Mouse (Mus musculus) thymus, postnatal 25 days (tissue): ENCODE data around the gene Gale.
"Not testable (repeated sequence)": the region's sequence is repeated elsewhere in the genome, so short reads cannot be mapped to it uniquely, and the experiment has no call there.

Experiments
- DNase-seq: peaks from one replicate; pipeline ENCODE4 v3.0.0; 2022

Gale gene

DNA sequence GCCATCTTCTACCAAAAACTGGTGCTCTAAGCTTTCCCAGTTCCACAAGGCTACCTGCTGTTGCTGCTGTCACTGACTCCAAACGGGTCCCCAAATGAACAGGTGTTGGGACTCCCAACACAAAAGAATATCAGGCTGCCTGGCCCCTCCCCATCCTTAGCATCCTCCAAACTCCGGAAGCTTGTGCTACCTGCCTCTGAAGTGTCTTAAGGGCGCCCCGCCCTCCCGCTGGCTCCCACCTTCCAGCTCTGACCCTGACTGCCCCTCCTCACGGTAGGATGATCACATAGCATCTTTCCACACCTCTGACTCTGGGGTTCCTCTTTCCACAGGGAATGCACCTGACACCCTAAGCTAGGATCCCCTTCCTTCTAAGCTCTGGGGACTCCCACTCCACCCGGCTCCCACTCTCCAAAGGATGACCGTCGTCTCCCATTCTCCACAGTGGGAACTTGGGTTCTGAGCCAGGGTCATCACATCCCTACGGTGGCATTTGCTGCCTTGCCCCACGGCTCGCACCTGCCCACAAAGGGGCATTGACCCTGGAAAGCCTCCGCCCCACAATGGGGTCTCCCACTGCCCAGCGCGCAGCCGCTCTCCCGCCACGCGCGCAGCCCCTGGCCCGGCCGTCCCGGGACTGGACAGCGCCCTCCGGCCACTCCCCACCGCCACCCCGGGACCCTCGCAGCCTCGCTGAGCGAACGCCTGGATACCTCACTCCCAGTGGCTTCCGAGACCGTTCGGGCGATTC, 8.5 kb downstream of the Gale start:
- peak; percentile 55 for DNase-seq

- peak; percentile 78 for DNase-seq
These were observed 9.0 kb downstream of the Gale start, which contains the start of gene Lypla2 for GRCm38 (mm10) chr4:135972556-135972906. Gene Lypla2 (minus strand): TSS chr4:135972626.

DNA sequence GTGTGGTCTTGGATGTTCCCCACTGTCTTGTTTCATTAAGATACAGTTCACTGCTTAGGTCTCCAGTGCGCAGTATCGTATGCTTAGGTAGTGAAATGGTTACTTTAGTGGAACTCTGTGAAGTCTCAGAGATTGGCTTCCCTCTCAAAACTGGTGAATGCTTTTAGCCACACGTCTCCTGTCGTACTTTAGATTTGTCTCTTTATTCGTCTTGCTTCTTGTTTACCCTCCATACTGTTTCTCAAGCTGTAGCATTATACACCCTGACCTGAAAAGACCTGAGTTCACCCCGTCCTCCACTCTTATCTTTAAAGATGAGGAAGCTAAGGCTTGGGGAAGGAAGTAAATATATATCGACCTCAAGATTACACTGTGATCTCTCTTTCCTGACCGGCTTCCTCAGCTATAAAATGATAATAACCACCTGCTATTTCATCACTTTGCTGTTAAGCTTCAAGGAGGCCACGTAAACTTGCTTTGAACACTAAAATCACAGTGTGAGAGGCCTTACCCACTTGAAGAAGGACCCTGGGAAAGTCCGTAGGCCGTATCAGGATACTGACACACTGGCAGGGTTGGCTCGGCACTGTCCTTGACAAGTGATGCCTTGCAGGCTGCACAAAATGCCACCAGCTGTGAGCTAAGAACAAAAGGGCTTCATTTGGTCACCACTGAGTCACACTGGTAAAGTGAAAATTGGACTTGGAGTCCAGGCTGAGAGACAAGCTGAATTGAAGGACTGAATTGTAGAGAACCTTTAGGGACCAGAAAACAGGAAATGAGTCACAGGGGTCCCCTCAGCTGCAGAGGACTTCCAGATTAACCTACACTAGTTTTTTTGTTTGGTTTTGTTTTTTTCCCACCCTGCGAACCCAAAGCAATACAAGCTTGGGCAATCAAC, 9.6 kb downstream of the Gale start:
- DNase-seq, result no peak

- DNase-seq, result no peak
These were observed 12.6 kb downstream of the Gale start for GRCm38 (mm10) chr4:135976146-135976545.

- not testable (repeated sequence) for DNase-seq
These were observed 16.7 kb downstream of the Gale start for GRCm38 (mm10) chr4:135980223-135980622.

GRCm38 (mm10) chr4:135981524-135982063, 18.1 kb downstream of the Gale start:
- DNase-seq, result no peak

- DNase-seq, result no peak
These were observed 21.0 kb downstream of the Gale start for GRCm38 (mm10) chr4:135984556-135984955.

DNA sequence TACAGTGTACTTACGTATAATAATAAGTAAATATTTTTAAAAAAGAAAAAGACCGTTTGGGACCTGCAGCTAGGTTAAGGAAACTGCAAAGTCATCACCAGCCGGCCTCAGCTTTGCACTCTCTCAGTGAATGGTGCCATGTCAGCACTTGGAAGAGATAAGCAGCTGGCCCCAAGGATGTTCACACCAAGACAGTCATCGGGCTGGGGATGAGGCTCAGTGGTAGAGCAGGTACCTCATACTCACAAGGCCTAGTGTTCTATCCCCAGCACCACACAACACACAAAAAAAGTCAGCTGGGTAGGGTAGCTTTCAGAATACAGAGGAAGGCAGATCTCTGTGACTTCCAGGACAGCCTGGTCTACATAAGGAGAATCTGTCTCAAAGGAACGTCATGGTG, 21.7 kb downstream of the Gale start:
- no peak for DNase-seq

DNA sequence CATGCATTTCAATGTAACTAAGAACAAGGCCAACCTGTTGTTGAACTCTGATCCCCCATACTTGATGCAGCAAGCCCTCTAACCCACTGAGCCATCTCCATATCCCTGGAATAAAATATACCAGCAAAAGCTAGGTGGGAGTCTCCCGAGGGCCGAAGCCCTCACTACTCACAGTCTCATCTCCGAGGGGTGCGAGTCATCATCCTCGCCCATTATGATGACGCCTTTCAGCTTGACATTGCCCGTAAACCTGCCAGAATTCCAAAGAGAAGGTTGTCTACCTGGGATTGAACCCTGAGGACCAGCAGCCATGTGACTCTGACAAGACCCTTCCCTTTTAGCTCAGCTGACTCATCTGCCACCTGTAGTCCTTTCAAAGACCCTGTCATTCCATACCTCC, 22.2 kb downstream of the Gale start:
- no peak for DNase-seq

DNA sequence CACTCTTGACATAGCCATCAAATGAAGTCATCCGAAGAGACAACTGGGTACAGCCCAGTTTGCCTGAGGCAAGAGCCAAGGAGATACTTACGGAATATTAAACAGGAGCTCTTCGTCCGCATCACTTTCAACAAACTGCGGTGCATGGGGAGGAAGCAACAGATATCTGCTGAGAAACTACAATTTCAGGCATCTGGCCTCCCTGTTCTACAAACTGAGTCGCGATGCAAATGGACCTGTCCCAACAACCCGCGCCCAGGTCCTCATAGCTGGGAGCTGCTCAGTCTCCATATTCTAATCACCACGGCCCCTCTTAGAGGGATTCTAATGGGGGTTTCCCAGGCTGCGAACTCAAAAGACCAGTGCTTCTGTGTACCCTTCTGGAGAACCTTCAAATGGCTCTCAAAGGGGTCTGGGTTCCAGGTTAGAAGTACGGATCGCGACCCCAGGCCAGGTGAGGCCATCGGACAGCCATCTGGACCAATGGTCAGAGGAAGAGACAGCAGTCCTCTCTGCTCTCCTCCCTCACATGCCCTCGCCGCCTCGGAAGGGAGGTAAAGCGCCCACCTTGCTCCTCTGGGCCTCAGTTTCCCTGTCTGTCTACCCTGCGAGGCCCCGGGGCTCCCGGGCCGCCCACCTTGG, 22.9 kb downstream of the Gale start:
- no peak for DNase-seq

GRCm38 (mm10) chr4:135986943-135987710, 23.6 kb downstream of the Gale start, which contains the start of gene Pithd1:
Gene Pithd1 (minus strand): TSS chr4:135987264.
- DNase-seq, result peak; percentile 95

- DNase-seq, result no peak
These were observed 24.2 kb downstream of the Gale start for GRCm38 (mm10) chr4:135987714-135988113.

DNA sequence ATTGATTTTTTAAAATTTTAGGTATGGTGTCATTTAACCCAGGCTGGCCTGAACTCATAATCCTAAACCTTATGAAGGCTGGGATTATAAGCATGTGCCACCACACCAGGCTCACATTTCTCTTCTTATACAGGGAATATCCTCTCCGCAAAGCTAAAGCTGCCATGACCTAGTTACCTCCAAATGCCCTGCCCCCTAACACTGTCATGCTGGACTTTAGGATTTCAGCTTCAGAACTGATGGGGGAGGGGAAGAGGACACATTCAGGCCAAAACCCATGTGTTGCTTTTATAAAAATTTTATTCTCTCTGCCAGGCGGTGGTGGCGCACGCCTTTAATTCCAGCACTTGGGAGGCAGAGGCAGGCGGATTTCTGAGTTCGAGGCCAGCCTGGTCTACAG, 30.4 kb downstream of the Gale start:
- no peak for DNase-seq

DNA sequence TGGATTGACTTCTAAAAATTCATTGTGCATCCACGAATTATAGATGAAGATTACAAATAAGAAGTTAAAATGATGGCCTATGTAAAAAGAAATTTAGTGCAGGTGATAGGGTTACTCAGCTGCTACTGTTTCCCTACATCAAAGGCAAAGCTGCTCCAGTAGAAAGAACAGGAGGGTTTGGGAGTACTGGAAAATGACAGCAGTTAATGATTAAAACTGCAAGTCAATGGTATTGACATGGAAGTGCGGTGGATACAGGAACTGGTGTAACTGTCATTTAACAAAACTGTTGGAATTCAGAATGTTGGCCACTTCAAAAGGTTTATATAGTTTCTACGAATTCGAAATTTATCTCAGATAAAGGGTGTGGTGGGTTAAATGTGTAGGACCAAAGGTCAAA, 31.6 kb downstream of the Gale start:
- DNase-seq, result no peak

- no peak for DNase-seq
These were observed 40.7 kb downstream of the Gale start for GRCm38 (mm10) chr4:136004107-136004675.

DNA sequence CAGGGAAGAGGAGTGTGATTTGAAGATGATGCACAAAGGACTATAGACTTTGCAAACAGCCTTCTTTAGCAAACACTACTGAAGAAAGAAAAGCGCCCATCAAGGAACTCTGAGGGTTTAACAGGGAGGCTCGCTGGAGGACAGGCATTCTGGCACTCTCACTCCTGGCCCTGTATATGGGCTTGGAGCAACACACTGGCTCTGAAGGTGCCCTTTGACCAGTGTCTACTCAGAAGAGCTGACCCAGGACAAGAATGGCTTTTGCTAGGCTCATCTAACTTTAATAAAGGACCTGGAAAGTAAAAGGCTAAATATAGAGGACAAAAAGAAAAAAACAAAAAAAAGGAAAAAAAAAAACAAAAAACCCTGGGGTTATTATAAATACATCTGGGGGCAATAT, 41.4 kb downstream of the Gale start:
- no peak for DNase-seq

- no peak for DNase-seq
These were observed 43.3 kb downstream of the Gale start for GRCm38 (mm10) chr4:136006821-136007220.

DNA sequence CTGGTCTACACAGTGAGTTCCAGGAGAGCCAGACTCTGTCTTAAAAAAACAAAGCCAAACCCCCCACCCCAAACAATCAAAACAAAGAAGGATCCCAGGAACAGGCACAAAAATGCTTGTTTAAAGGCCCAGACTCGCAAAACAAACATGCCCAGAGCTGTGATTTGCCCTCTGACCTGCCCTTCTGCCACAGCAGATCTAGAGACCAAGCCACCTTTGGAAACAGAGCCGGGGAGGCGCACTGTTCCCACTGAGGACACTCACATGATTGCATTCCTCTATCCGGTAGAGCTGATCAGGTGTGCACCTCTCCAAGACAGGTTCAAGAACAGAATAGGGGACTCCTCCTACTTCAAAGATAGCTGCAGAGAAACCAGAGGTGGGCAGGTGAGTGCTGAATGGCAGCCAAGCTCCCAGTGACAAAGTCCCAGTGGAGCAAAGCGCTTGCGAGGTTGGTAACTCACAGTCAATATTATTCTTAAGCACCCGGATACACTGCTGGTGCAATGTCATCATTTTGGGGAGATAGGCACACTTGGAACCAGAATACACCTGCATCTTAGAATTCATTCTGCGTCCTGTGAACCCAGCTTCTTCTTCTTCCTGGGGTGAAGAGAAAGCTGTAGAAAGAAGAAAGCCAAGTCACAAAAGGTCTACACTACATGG, 45.4 kb downstream of the Gale start:
- no peak for DNase-seq

DNA sequence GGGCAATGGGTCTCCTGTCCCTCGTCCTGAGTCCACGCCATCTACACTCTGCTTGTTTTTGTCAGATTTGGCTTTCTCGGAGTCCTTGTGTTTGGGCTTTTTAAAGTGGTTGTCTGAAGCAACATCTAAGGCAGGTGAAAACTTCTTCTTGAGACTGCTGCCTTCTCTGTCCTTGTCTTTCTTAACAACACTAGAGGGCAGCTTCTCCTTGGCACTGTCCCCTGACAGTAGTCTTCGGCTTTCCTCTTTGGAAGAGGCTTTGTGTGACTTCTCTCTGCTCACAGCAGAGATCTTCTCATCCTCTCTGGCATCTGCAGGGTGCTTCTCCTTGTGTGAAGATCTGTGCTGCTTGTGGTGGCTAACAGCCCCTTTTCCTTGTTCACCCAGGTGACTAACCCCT, 47.1 kb downstream of the Gale start:
- DNase-seq, result no peak

DNA sequence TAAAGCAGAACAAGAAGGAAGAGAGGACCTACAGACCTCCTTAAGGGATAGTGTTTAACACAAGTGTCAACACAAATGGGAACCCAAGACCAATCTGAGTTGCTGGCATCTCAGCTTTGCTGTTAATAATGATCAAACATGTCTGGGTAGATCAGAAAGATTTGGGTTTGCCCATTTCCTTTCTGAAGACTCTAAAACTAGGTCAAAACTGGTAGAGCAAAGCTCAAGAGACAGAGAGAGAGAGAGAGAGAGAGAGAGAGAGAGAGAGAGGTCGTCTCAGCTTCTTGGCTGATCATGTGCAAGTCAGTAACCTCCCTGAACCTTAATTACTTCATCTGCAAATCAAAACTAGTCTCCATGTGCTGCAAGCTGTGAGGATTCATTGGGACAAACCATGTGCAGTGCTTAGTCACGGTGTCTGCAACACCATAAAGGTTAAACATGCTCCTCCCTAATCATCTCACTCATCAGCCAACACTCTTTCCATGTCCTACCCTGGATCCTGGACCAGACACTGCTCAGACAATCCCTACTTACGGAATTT, 52.6 kb downstream of the Gale start:
- no peak for DNase-seq
